Mouse (Mus musculus) lung, postnatal 10 days (tissue): ENCODE measurements around the gene Dcun1d4.

Source experiments
- DNase-seq: peaks from one replicate; pipeline ENCODE4 v3.0.0; 2021

Gene Dcun1d4

DNA sequence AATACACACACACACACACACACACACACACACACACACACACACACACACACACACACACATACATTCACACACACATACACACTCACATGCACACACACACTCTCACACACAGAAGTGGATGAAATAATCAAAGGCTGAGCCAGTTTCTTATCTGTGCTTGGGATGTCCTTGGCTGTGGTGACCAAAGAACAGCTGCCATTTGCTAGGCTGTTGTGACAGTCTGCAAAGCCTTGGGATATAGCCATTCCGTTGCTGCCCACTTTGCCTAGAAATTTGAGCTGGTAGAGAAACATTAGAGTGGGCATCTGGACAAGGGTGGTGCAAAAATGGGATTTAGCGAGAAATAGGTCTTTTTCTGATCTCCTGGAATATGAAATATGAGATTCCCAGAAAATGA, 119.2 kb downstream of the Dcun1d4 start:
- peak; percentile 8 for DNase-seq

DNA sequence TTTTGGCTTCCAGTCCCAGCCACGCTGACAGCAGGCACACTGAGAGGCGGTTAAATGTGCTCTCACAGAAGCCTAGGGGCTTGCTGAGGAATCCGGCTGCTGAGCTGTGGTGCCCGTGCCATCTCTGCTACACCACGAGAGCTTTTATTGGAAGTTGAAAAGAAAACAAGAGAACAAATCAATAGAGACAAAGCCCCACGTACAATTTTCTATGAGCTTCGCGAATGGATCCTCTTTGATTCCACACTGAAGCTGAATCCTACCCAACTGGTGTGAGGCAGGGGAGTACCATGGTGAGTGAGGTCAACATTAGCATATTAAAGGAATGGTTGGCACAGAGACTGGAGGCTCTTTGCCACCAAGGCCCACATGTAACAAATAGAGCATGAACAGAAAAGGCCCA, 120.6 kb downstream of the Dcun1d4 start:
- DNase-seq = no peak

DNA sequence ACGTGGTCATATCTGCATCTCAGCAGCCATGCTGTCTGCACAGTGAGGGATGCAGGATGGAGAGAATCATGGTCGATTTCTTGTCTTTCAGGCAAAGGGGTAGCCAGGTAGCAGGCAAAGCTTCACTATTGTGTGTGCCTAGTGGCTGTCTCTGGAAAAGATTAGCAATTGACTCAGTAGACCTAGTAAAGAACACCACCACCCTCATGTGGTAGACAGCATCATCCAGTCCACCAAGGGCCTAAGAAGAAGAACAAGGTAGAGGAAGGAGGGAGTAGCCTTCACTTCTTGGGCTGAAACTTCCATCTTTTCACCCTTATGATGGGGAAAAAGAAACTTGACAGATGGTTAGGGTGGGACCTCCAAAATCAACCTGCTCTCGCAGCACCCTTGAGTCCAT, 122.1 kb downstream of the Dcun1d4 start:
- DNase-seq = no peak

DNA sequence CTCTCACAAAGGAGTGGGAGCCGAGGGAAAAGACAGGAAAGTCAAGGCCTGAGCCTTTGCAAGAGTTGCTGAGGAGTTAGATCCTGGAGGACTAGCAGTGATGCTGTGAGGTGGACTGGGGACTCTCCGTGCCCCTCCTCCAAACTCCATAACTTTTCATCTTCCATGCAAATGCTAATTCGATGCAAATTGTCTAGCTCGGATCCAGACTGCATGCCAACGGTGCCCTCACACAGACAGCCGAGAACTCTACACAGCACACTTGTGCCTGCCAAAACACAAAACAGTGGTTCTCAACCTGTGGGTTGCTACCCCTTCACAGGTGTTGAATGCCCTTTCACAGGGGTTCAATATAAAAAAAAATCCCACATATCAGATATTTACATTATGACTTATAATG, 123.7 kb downstream of the Dcun1d4 start:
- no peak for DNase-seq

DNA sequence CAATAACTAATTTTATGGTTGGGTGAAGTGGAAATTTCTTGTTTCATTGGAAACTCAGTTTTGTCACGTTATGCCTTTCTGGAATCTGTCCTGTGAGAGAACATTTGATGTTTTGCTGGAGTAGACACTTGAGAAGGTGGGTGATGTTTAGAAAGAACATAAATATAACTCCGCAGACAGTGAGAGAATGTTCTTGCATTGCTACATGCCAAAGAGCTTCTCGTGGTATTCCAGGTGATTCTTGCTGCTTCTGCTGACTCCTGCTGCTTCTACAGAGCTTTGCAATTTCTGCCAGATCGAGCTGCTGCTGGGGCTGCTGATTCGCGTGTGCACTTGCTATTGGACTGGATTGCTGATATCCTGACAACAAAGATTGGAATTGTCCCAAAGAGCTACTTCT, 124.2 kb downstream of the Dcun1d4 start:
- DNase-seq = no peak
